Mouse (Mus musculus): ENCODE data around the gene Phf24. TPM values are rescaled to one million over a fixed set of nuclear protein-coding genes. Genes with fewer than 3 reads are reported as not detected.

Phf24 gene
- total RNA-seq (2012; rRNA removed), result 0.07 and 0.31 TPM in 2 replicates
- polyA plus RNA-seq (2012; ENCODE audit: insufficient read depth in 1 of 2, insufficient read length in 2 of 2, low read depth in 1 of 2, low replicate concordance in 2 of 2, missing spikeins in 1 of 2), result under 1 TPM in 1 of 2 experiments, not detected in 1; 0.92 TPM

DNA sequence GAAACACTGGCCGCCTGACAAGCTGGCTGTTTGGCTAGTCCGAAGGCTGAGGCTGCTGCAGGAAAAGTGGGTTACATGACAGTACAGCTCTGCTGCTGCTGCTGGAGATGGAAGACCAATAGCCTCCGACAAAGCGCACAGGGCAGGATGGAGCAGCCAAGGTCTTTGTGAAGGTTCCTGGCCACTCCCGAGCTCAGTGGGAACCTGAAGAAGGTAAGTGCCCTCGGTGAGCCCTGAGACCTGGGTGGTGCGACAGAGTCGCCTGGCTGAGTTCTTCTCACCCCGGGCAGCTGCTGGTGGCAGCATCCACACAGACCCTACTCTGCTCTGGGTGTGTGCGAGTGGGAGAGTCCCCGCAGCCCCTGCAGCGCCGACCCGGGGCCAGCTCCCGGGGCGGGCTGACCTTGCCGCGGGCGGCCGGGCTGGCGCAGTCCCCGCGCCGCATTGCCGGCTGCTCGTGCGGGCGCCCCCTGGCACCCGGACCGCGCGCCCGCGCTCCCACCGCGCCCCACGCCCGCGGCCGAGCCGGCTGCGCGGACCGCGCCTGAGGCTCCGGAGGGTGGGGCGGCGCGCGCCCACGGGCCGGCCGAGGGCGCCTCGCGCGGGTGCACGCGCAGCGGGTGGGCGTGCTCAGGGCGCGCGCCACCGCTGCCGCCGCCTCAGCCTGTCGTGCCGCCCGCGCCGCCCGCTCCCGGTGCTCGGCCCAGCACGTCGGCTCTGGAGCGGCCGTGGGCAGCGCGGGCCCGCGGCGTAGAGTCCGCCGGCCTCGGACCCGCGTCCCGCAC lies at the start of gene Phf24:
TSS of gene Phf24 (plus strand) at position 44 of the 785 bp plus-strand sequence.
- DNase-seq (ENCODE audit: low read depth, low spot score), result no peak
- H3K79me2 ChIP-seq (ENCODE audit: control insufficient read depth, insufficient read depth, low read length, poor library complexity), result no peaks in the 10 kb centered on the region
- H3K4me1 ChIP-seq (ENCODE audit: control insufficient read depth in 1 of 2, insufficient read depth in 2 of 2, low read length in 2 of 2), result no peaks in the 10 kb centered on the region
- TF ChIP-seq MEF2A (IDR thresholded peaks at IDR 0.05; ENCODE audit: extremely low read depth, insufficient replicate concordance, low read depth, low read length, poor library complexity, severe bottlenecking) (no peak), BHLHE40 (IDR thresholded peaks at IDR 0.05; ENCODE audit: borderline replicate concordance, low read depth, low read length) (no peak), ZC3H11A (IDR thresholded peaks at IDR 0.05; ENCODE audit: low read depth, low read length) (no peak), ZKSCAN1 (IDR thresholded peaks at IDR 0.05; ENCODE audit: low read depth, low read length) (no peak), RAD21 (IDR thresholded peaks at IDR 0.05; ENCODE audit: low read depth, low read length) (no peak), ZMIZ1 (IDR thresholded peaks at IDR 0.05; ENCODE audit: low read depth, low read length) (no peak), MYB (IDR thresholded peaks at IDR 0.05; ENCODE audit: low read depth, low read length) (no peak), CHD2 (IDR thresholded peaks at IDR 0.05; ENCODE audit: low read length) (no peak), TBP (IDR thresholded peaks at IDR 0.05; ENCODE audit: low read depth, low read length) (no peak), KAT2A (conservative IDR thresholded peaks at IDR 0.05; ENCODE audit: low read depth, low read length) (no peak), UBTF (IDR thresholded peaks at IDR 0.05; ENCODE audit: borderline replicate concordance, insufficient read depth, low read depth, low read length) (no peak), NRF1 (IDR thresholded peaks at IDR 0.05; ENCODE audit: insufficient read depth, low read depth, low read length, poor library complexity, severe bottlenecking) (no peak), TCF12 (IDR thresholded peaks at IDR 0.05; ENCODE audit: low read depth, low read length) (no peak), GABPA (IDR thresholded peaks at IDR 0.05; ENCODE audit: low read depth, low read length) (no peak), POLR2AphosphoS5 (IDR thresholded peaks at IDR 0.05; ENCODE audit: borderline replicate concordance, low read depth, low read length) (no peak), GATA1 (IDR thresholded peaks at IDR 0.05; ENCODE audit: low read depth, low read length) (no peak), TAL1 (IDR thresholded peaks at IDR 0.05; ENCODE audit: low read length) (no peak), JUND (IDR thresholded peaks at IDR 0.05; ENCODE audit: low read depth, low read length) (no peak), MAX (IDR thresholded peaks at IDR 0.05; ENCODE audit: low read length) (no peak)
- H3K4me3 ChIP-seq (ENCODE audit: control insufficient read depth in 1 of 2, insufficient read depth in 1 of 2, low read depth in 2 of 2, low read length in 2 of 2), result no peak within 1 kb of the TSS
- no peaks in the 10 kb centered on the region for H3K36me3 ChIP-seq (ENCODE audit: control insufficient read depth in 1 of 2, insufficient read depth in 2 of 2, low read length in 2 of 2)
- peaks cover 0 to 2% of the 10 kb centered on the region in 2 experiments; a peak in 2 of 4 replicates for H3K27me3 ChIP-seq (ENCODE audit: control insufficient read depth in 1 of 2, insufficient read depth in 2 of 2, low read length in 2 of 2)
- no peak within 1 kb of the TSS for H3K27ac ChIP-seq (ENCODE audit: control insufficient read depth, low read depth, low read length)
- no peak within 1 kb of the TSS for H3K9ac ChIP-seq (ENCODE audit: control insufficient read depth, low read depth, low read length, poor library complexity, severe bottlenecking)
- no peaks in the 10 kb centered on the region for H3K9me3 ChIP-seq (replicated peaks; ENCODE audit: insufficient read depth, low read length)

All from MEL (cell line).